Mouse (Mus musculus) liver, embryonic 14.5 days (tissue): ENCODE measurements around the gene Nt5dc3. TPM values are rescaled to one million over a fixed set of nuclear protein-coding genes. Genes with fewer than 3 reads are reported as not detected.

Source experiments
- ATAC-seq: fragments of 200-750 bp; cut with Nextera tagmentation; 2 replicates; pipeline ENCODE4 v1.8.0; 2017; ENCODE audit warnings: moderate number of reproducible peaks, mild to moderate bottlenecking, moderate library complexity; ENCODE audit not compliant: insufficient read depth
- DNase-seq, 3 experiments: peaks; one replicate each; pipeline ENCODE4 v3.0.0-alpha.2; 2012 to 2013; ENCODE audit warnings: low read depth in 3 of 3, low spot score in 3 of 3
- H3K27ac ChIP-seq: fragments of 300-500 bp; sonication (generic); 2 replicates; pipeline ENCODE4 v1.5.1; 2014; ENCODE audit warnings: moderate library complexity, mild to moderate bottlenecking, control low read depth, inconsistent platforms
- H3K27me3 ChIP-seq: fragments of 300-500 bp; sonication (generic); 2 replicates; pipeline ENCODE4 v1.6.1; 2014; ENCODE audit warnings: mild to moderate bottlenecking, low read length, moderate library complexity; ENCODE audit not compliant: control insufficient read depth, insufficient read depth
- H3K36me3 ChIP-seq: fragments of 300-500 bp; sonication (generic); replicated peaks from 2 replicates; pipeline ENCODE4 v1.6.1; 2014; ENCODE audit warnings: low read depth; ENCODE audit not compliant: control insufficient read depth, insufficient read depth
- H3K4me1 ChIP-seq, 2 experiments: fragments of 200-500 bp in 1 of 2; fragments of 300-500 bp in 1 of 2; sonication (generic) in 1 of 2; replicated peaks; 2 replicates each; pipeline ENCODE4 v1.6.1; 2012 to 2014; ENCODE audit warnings: antibody characterized with exemption in 1 of 2, inconsistent platforms in 1 of 2, low read length in 1 of 2; ENCODE audit not compliant: control insufficient read depth in 2 of 2, insufficient read depth in 2 of 2
- H3K4me2 ChIP-seq: fragments of 300-500 bp; sonication (generic); 2 replicates; pipeline ENCODE4 v1.6.1; 2014; ENCODE audit warnings: low read depth, mild to moderate bottlenecking, control low read depth, moderate library complexity
- H3K4me3 ChIP-seq, 2 experiments: fragments of 200-500 bp in 1 of 2; fragments of 300-500 bp in 1 of 2; sonication (generic) in 1 of 2; 2 replicates each; pipeline ENCODE4 v1.5.1; 2012 to 2014; ENCODE audit warnings: low read depth in 2 of 2, low read length in 2 of 2, mild to moderate bottlenecking in 2 of 2, control low read depth in 1 of 2, inconsistent platforms in 1 of 2, moderate library complexity in 1 of 2; ENCODE audit not compliant: insufficient read depth in 1 of 2
- H3K9ac ChIP-seq: fragments of 300-500 bp; sonication (generic); replicated peaks from 2 replicates; pipeline ENCODE4 v1.6.1; 2014; ENCODE audit warnings: mild to moderate bottlenecking, control low read depth, moderate library complexity
- H3K9me3 ChIP-seq: fragments of 300-500 bp; sonication (generic); 2 replicates; pipeline ENCODE4 v1.6.1; 2016; ENCODE audit warnings: low read length, mixed read lengths; ENCODE audit not compliant: control insufficient read depth
- CTCF ChIP-seq: IDR thresholded peaks from 2 replicates; pipeline ENCODE4 v1.5.1; 2016; ENCODE audit warnings: antibody characterized with exemption, low read depth, control low read depth
- EP300 ChIP-seq: IDR thresholded peaks from 2 replicates; pipeline ENCODE4 v1.6.1; 2016; ENCODE audit warnings: antibody characterized with exemption, low read depth
- WGBS: fragments of 180-500 bp; shearing (Covaris S2); extraction: QIAGEN DNeasy Blood & Tissue Kit; methylation state at CpG from one replicate; pipeline ENCODE4 v1.1.7; 2014; ENCODE audit not compliant: insufficient replicate concordance; 5-methylcytosine and 5-hydroxymethylcytosine counted together
- polyA plus RNA-seq, 2 experiments: library from polyadenylated mRNA; depleted of rRNA in 1 of 2; stranded (reverse) in 1 of 2; unstranded in 1 of 2; fragments of >200 nt; fragmentation: Nextera tagmentation in 1 of 2; extraction: Ambion mirVana in 1 of 2; gene quantifications; 2 replicates each; pipeline versions ENCODE4 v1.2.1 to v1.2.3; 2012 to 2014

Nt5dc3 gene
- polyA plus RNA-seq, 2 experiments, result 0.46 to 0.89 TPM

DNA sequence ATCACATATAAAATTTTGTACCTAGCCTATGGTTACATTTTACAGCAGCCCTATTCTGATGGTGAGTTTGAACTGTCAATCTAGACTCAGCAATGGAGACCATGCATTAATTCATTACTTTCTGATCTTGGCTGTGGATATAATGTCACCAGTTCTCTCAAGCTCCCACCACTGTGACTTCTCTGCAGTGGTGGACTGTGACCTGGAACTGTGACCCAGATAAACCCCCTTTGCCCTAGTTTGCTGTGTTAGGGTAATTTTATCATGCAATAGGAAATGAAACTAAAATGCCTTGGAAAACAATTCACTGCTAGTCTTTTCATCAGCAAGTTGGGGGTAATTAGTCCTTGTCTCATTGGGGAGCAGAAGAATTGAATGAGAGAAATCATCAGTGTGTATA is 102.6 kb downstream of the Nt5dc3 start:
- H3K9me3 ChIP-seq, result no peaks in the 10 kb centered on the region
- H3K4me2 ChIP-seq, result no peak overlapping the region
- no peak overlapping the region for H3K4me3 ChIP-seq
- no peak overlapping the region for H3K9ac ChIP-seq
- DNase-seq, result no peak
- TF ChIP-seq EP300 (no peak), CTCF (no peak)
- no peaks in the 10 kb centered on the region for H3K36me3 ChIP-seq
- H3K27me3 ChIP-seq, result no peaks in the 10 kb centered on the region
- no peak for ATAC-seq
- H3K27ac ChIP-seq, result no peak overlapping the region
- no peaks in the 10 kb centered on the region for H3K4me1 ChIP-seq

DNA sequence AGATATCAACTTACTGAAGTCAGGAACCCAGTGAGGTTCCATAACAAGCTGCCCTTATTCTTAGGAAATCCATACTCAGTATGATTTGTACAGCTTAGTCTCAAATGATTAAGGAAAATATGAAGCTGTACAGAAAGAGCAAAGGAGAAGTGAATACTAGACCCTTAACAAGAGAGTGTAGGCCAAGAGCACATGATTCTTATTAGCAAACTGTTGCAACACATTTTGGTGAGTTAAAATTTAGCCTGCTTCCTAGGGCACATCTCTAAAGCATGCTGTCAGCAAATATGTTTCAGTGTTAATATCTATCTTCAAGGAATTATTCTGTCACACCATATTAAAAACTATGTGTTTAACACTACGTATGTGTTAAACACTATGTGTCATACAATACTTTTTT is 107.6 kb downstream of the Nt5dc3 start:
- Histone ChIP-seq H3K9me3 (no peaks in the 10 kb centered on the region), H3K27ac (no peak overlapping the region), H3K27me3 (no peaks in the 10 kb centered on the region), H3K4me3 (no peak overlapping the region), H3K9ac (no peak overlapping the region), H3K36me3 (no peaks in the 10 kb centered on the region), H3K4me1 (0 out of 4 replicates have a peak, but pooled peaks cover 0 to 2% of the 10 kb centered on the region in 2 experiments), H3K4me2 (no peak overlapping the region)
- no peak for ATAC-seq
- TF ChIP-seq EP300, result no peak
- TF ChIP-seq CTCF, result no peak
- peak in 1 of 3 experiments; percentile 7 for DNase-seq
- WGBS, result 67% methylated on average over 1 of the region's 1 CpGs

Other genes starting within 250 kb of the Nt5dc3 start
- 62.3 and 140 TPM in 2 replicates for gene Hsp90b1, start 73.5 kb upstream of the Nt5dc3 start, polyA plus RNA-seq (2012; rRNA removed)
- gene Hsp90b1, start 73.5 kb upstream of the Nt5dc3 start, polyA plus RNA-seq (2014; fragmentation: Nextera tagmentation; extraction: Ambion mirVana), result 214 and 222 TPM in 2 replicates
- 0.70 and 1.0 TPM in 2 replicates for gene Ttc41, start 73.2 kb upstream of the Nt5dc3 start, polyA plus RNA-seq (2012; rRNA removed)
- 0.34 and 0.39 TPM in 2 replicates for gene Ttc41, start 73.2 kb upstream of the Nt5dc3 start, polyA plus RNA-seq (2014; fragmentation: Nextera tagmentation; extraction: Ambion mirVana)
- not detected in 2 replicates for gene Gm49358, start 15.0 kb upstream of the Nt5dc3 start, polyA plus RNA-seq (2012; rRNA removed)
- gene Gm49358, start 15.0 kb upstream of the Nt5dc3 start, polyA plus RNA-seq (2014; fragmentation: Nextera tagmentation; extraction: Ambion mirVana), result not detected in 2 replicates
- 10.3 and 10.8 TPM in 2 replicates for gene Stab2, start 229.0 kb downstream of the Nt5dc3 start, polyA plus RNA-seq (2012; rRNA removed)
- 17.7 and 17.9 TPM in 2 replicates for gene Stab2, start 229.0 kb downstream of the Nt5dc3 start, polyA plus RNA-seq (2014; fragmentation: Nextera tagmentation; extraction: Ambion mirVana)